Mouse (Mus musculus) stomach, embryonic 16.5 days (tissue): ENCODE data around the gene Ttc7. TPM values are rescaled to one million over a fixed set of nuclear protein-coding genes. Genes with fewer than 3 reads are reported as not detected.
"Not testable (repeated sequence)": the region's sequence is repeated elsewhere in the genome, so short reads cannot be mapped to it uniquely, and the experiment has no call there.

Experiments used
- ATAC-seq: fragments of 200-750 bp; cut with Nextera tagmentation; 2 replicates; pipeline ENCODE4 v1.8.0; 2017; ENCODE audit warnings: moderate number of reproducible peaks, moderate TSS enrichment; ENCODE audit not compliant: insufficient read depth, low FRiP score
- H3K27ac ChIP-seq: fragments of 300-500 bp; sonication (generic); 2 replicates; pipeline ENCODE4 v1.5.1; 2014; ENCODE audit warnings: low read length
- H3K27me3 ChIP-seq: fragments of 300-500 bp; sonication (generic); 2 replicates; pipeline ENCODE4 v1.6.1; 2014; ENCODE audit warnings: low read length, control low read depth, mixed read lengths; ENCODE audit not compliant: control insufficient read depth, insufficient read depth
- H3K36me3 ChIP-seq: fragments of 300-500 bp; sonication (generic); 2 replicates; pipeline ENCODE4 v1.6.1; 2014; ENCODE audit warnings: low read length; ENCODE audit not compliant: control insufficient read depth, insufficient read depth
- H3K4me1 ChIP-seq: fragments of 300-500 bp; sonication (generic); 2 replicates; pipeline ENCODE4 v1.6.1; 2014; ENCODE audit warnings: low read length, control low read depth, mixed read lengths; ENCODE audit not compliant: control insufficient read depth, insufficient read depth
- H3K4me2 ChIP-seq: fragments of 300-500 bp; sonication (generic); 2 replicates; pipeline ENCODE4 v1.6.1; 2014; ENCODE audit warnings: low read depth, low read length, mixed read lengths
- H3K4me3 ChIP-seq: fragments of 300-500 bp; sonication (generic); replicated peaks from 2 replicates; pipeline ENCODE4 v1.5.1; 2014; ENCODE audit warnings: mild to moderate bottlenecking, low read length
- H3K9ac ChIP-seq: fragments of 300-500 bp; sonication (generic); 2 replicates; pipeline ENCODE4 v1.6.1; 2014; ENCODE audit warnings: low read length
- H3K9me3 ChIP-seq: fragments of 300-500 bp; sonication (generic); replicated peaks from 2 replicates; pipeline ENCODE4 v1.6.1; 2016; ENCODE audit warnings: low read length, control low read depth; ENCODE audit not compliant: control insufficient read depth
- WGBS: fragments of 180-500 bp; shearing (Covaris S2); extraction: QIAGEN DNeasy Blood & Tissue Kit; methylation state at CpG from one replicate; pipeline ENCODE4 v1.1.7; 2014; 5-methylcytosine and 5-hydroxymethylcytosine counted together
- polyA plus RNA-seq: library from polyadenylated mRNA; unstranded; fragments of >200 nt; fragmentation: Nextera tagmentation; extraction: Ambion mirVana; gene quantifications from 2 replicates; pipeline ENCODE4 v1.2.1, GENCODE M21; 2015

Ttc7 gene
- polyA plus RNA-seq, 1 experiment from 2014 or later = 11.1 TPM

DNA sequence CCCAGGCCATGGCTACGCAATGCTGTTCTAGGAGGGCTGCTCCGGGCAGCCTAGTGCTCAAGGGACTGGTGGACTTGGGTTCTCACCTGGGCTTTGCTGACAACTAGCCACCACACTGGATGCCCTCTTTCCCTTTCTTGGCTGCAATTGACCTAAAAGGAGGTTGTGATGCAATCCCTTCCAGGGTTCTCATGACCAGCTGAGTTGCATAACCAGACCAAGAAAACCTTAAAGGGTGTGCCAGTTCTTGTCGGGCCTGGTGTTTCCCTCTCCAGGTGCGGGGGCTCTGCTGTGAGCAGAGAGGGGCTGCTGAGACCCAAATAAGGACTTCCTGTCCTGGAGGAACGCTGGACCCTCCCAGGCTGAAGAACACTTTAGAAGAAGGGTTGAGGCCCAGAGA is 10.4 kb downstream of the Ttc7 start:
- Histone ChIP-seq H3K4me2 (no peak overlapping the region), H3K4me3 (no peak overlapping the region), H3K27ac (no peak overlapping the region), H3K27me3 (no peaks in the 10 kb centered on the region), H3K36me3 (0 out of 2 replicates have a peak, but pooled peaks cover 4% of the 10 kb centered on the region), H3K9me3 (no peaks in the 10 kb centered on the region), H3K4me1 (no peaks in the 10 kb centered on the region), H3K9ac (no peak overlapping the region)
- ATAC-seq = no peak
- 84% methylated on average over 5 of the region's 5 CpGs for WGBS

DNA sequence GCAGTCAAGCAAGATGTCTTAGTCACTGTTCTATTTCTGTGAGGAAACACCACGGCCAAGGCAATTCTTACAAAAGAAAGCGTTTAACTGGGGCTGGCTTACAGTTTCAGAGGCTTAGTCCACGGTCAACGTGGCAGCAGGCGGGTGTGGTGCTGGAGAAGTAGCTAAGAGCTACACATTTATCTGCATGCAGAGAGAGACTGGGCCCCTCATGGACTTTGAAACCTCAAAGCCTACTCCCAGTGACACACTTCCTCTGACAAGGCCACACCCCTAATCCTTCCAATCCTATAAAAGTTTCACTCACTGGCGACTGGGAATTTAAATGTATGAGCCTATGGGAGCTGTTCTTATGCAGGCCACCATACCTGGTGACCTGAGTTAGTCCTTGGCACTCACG is 13.1 kb downstream of the Ttc7 start:
- peaks cover 5% of the 10 kb centered on the region; the same call in 1 of the 2 replicates for H3K4me1 ChIP-seq
- 0 out of 2 replicates have a peak, but pooled peaks cover 4% of the 10 kb centered on the region for H3K36me3 ChIP-seq
- H3K27me3 ChIP-seq = no peaks in the 10 kb centered on the region
- H3K9me3 ChIP-seq = no peaks in the 10 kb centered on the region
- no peak for ATAC-seq
- no peak overlapping the region for H3K27ac ChIP-seq
- 77% methylated on average over 7 of the region's 7 CpGs for WGBS
- H3K4me2 ChIP-seq = no peak overlapping the region
- no peak overlapping the region for H3K9ac ChIP-seq
- H3K4me3 ChIP-seq = no peak overlapping the region

- 86% methylated on average over 1 of the region's 1 CpGs for WGBS
- H3K27me3 ChIP-seq, H3K4me3 ChIP-seq, H3K9me3 ChIP-seq, H3K27ac ChIP-seq, H3K4me1 ChIP-seq, H3K9ac ChIP-seq, ATAC-seq, H3K4me2 ChIP-seq, H3K36me3 ChIP-seq: not testable (repeated sequence)
These were observed 14.0 kb downstream of the Ttc7 start for GRCm38 (mm10) chr17:87296701-87297100.

DNA sequence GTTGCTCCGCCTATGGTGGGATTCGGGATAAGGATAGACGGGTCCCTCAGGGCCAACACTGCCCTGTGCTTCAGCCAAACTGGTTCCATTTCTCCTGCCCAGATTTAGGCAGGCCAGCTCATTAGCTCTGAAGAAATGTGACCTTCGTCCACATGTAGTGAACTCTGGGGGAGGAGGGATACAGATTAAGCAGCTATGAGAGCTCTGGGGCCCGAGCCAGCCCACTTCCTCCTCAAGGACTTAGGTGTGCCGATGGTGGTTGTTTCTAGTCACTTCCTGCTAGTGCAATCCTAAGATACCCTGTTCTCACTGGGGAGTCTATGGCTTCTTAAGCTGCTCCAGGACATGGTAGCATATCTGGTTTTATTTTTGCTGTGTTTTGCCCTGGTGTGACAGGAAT is 16.3 kb downstream of the Ttc7 start:
- Histone ChIP-seq H3K27ac (peak overlapping the region; percentile 55; the same call in 1 of the 2 replicates), H3K4me1 (peaks cover 15% of the 10 kb centered on the region), H3K9me3 (no peaks in the 10 kb centered on the region), H3K4me3 (no peak overlapping the region), H3K36me3 (no peaks in the 10 kb centered on the region), H3K4me2 (no peak overlapping the region), H3K9ac (no peak overlapping the region), H3K27me3 (no peaks in the 10 kb centered on the region)
- peak; percentile 55; the same call in 1 of the 2 replicates for ATAC-seq
- 56% methylated on average over 6 of the region's 6 CpGs for WGBS

GRCm38 (mm10) chr17:87300340-87300739 is 17.7 kb downstream of the Ttc7 start:
- H3K27me3 ChIP-seq = no peaks in the 10 kb centered on the region
- no peak for ATAC-seq
- H3K4me3 ChIP-seq = no peak overlapping the region
- no peak overlapping the region for H3K9ac ChIP-seq
- no peak overlapping the region for H3K27ac ChIP-seq
- no peaks in the 10 kb centered on the region for H3K36me3 ChIP-seq
- H3K4me2 ChIP-seq = no peak overlapping the region
- WGBS = 76% methylated on average over 10 of the region's 10 CpGs
- no peaks in the 10 kb centered on the region for H3K9me3 ChIP-seq
- H3K4me1 ChIP-seq = peaks cover 15% of the 10 kb centered on the region

GRCm38 (mm10) chr17:87301607-87302006 is 18.9 kb downstream of the Ttc7 start:
- H3K4me2 ChIP-seq, H3K9me3 ChIP-seq, H3K36me3 ChIP-seq, H3K27ac ChIP-seq, H3K4me3 ChIP-seq, H3K27me3 ChIP-seq, ATAC-seq, H3K9ac ChIP-seq: not testable (repeated sequence)
- WGBS = 85% methylated on average over 9 of the region's 9 CpGs
- peaks cover 15% of the 10 kb centered on the region for H3K4me1 ChIP-seq

GRCm38 (mm10) chr17:87302014-87302794 is 19.5 kb downstream of the Ttc7 start:
- Histone ChIP-seq H3K36me3 (no peaks in the 10 kb centered on the region), H3K4me1 (peaks cover 15% of the 10 kb centered on the region), H3K4me3 (no peak overlapping the region), H3K27me3 (no peaks in the 10 kb centered on the region), H3K4me2 (no peak overlapping the region), H3K27ac (peak overlapping the region; percentile 90), H3K9me3 (no peaks in the 10 kb centered on the region), H3K9ac (peak overlapping the region; percentile 37; the same call in 1 of the 2 replicates)
- 59% methylated on average over 13 of the region's 13 CpGs for WGBS
- peak; percentile 72 for ATAC-seq

- 66% methylated on average over 11 of the region's 11 CpGs for WGBS
- H3K9me3 ChIP-seq = no peaks in the 10 kb centered on the region
- H3K36me3 ChIP-seq = no peaks in the 10 kb centered on the region
- H3K27me3 ChIP-seq = no peaks in the 10 kb centered on the region
- H3K4me1 ChIP-seq = peaks cover 13% of the 10 kb centered on the region
- peak overlapping the region; percentile 90; the same call in 1 of the 2 replicates for H3K27ac ChIP-seq
- H3K9ac ChIP-seq = no peak overlapping the region
- H3K4me2 ChIP-seq = no peak overlapping the region
- no peak for ATAC-seq
- H3K4me3 ChIP-seq = no peak overlapping the region
These were observed 21.6 kb downstream of the Ttc7 start for GRCm38 (mm10) chr17:87304151-87304894.

DNA sequence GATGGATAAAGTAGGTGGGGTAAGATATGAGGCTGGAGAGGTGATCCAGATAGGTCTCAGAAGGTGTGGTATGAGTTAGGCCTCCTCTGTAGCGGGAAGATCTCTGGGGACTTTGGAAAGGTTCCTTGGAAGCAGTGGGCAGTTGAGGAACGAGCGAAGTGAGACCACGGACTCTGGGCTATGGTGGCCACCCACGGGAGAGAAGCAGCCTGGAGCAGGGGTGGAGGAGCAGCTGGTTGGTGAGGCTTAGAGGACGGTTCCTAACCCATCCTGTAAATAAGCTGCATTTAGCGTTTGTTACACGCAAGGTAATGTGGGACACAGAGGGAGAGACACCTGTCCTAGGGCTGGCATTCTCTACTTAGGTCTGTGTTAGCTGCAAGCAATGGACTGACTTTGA is 22.4 kb downstream of the Ttc7 start:
- 89% methylated on average over 8 of the region's 8 CpGs for WGBS
- Histone ChIP-seq H3K9me3 (no peaks in the 10 kb centered on the region), H3K4me2 (no peak overlapping the region), H3K36me3 (no peaks in the 10 kb centered on the region), H3K4me1 (peaks cover 14% of the 10 kb centered on the region), H3K27ac (no peak overlapping the region), H3K4me3 (no peak overlapping the region), H3K9ac (no peak overlapping the region), H3K27me3 (no peaks in the 10 kb centered on the region)
- no peak for ATAC-seq
